Comparison of ENCODE assay signal across 8 mouse cellular contexts in the genomic region with DNA sequence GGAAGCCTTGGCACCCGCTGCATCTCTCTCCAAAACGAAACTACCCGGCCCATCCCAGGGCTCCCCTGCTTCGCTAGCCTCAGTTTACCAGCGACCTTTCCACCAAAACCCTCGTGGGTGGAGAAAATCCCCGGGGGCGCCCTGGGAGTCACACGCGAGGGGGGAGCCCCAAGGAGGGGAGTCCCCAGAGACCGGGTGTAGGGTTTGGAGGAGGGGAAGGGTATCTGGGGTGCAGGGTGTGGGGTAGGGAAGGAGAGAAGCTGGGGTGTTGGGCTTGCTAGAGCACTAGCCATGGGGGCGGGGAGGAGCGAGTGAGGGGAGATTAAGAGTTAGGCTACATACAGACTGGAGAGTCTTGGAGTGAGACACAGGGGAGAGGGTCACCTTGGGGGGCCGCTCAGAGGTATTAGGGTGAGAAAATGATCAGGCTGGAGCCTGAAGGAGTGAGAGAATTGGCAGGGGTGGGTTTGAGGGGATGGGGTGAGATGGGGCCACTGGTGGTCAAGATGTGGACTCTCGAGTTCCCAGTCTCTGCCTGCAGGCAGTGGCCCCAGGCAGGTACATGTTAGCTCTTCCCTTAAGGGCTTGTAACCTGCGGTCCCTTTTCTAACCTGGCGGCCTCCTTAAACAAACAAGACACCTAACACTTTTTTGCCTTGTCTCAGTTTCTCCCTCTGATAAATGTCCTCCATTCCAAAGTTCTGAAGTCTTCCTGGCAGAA. TPM values are rescaled to one million over a fixed set of nuclear protein-coding genes. Genes with fewer than 3 reads are reported as not detected.
DNase-seq lines count a peak whose midpoint lies in the region; ATAC-seq and TF ChIP-seq lines count a peak whose summit lies in the region.

No protein-coding gene starts in this region.

- 5% methylated on average over 17 of the region's 17 CpGs for WGBS in kidney, postnatal 0 days
- under 1% methylated on average over 17 of the region's 17 CpGs for WGBS in embryonic facial prominence, embryonic 11.5 days
- 3% methylated on average over 17 of the region's 17 CpGs for WGBS in intestine, embryonic 14.5 days
- whole genome bisulfite sequencing in midbrain, embryonic 16.5 days: 2% methylated on average over 17 of the region's 17 CpGs

- H3K36me3 ChIP-seq in kidney, postnatal 0 days (ENCODE audit: insufficient read depth, low read length): no peaks in the 10 kb centered on the region
- H3K36me3 ChIP-seq in embryonic facial prominence, embryonic 11.5 days (replicated peaks; ENCODE audit: control insufficient read depth, insufficient read depth, low read depth, low read length): no peaks in the 10 kb centered on the region
- no peaks in the 10 kb centered on the region for H3K36me3 ChIP-seq in intestine, embryonic 14.5 days (ENCODE audit: control insufficient read depth, insufficient read depth, low read length)
- H3K36me3 ChIP-seq in midbrain, embryonic 16.5 days (ENCODE audit: control insufficient read depth, insufficient read depth, low read length): no peaks in the 10 kb centered on the region

- peak overlapping the region; percentile 41; the same call in 1 of the 2 replicates for H3K9ac ChIP-seq in kidney, postnatal 0 days (ENCODE audit: low read depth, low read length)
- peak overlapping the region; percentile 27 for H3K9ac ChIP-seq in embryonic facial prominence, embryonic 11.5 days (replicated peaks; ENCODE audit: low read length)
- 0 out of 2 replicates have a peak overlapping the region, but pooled peaks have one; percentile 27 for H3K9ac ChIP-seq in intestine, embryonic 14.5 days (ENCODE audit: low read length)
- no peak overlapping the region for H3K9ac ChIP-seq in midbrain, embryonic 16.5 days (ENCODE audit: low read depth, low read length)

- peak overlapping the region; percentile 94 for H3K4me2 ChIP-seq in kidney, postnatal 0 days (ENCODE audit: low read length)
- H3K4me2 ChIP-seq in embryonic facial prominence, embryonic 11.5 days (ENCODE audit: low read depth, low read length): peak overlapping the region; percentile 35
- H3K4me2 ChIP-seq in intestine, embryonic 14.5 days (ENCODE audit: low read length): peak overlapping the region; percentile 79
- H3K4me2 ChIP-seq in midbrain, embryonic 16.5 days (ENCODE audit: low read length): peak overlapping the region; percentile 18

- no peak overlapping the region for H3K27ac ChIP-seq in kidney, postnatal 0 days
- no peak overlapping the region for H3K27ac ChIP-seq in embryonic facial prominence, embryonic 11.5 days (replicated peaks; ENCODE audit: low read depth, low read length)
- H3K27ac ChIP-seq in intestine, embryonic 14.5 days (ENCODE audit: low read depth): no peak overlapping the region
- H3K27ac ChIP-seq in midbrain, embryonic 16.5 days (ENCODE audit: low read length): no peak overlapping the region

- H3K27me3 ChIP-seq in kidney, postnatal 0 days (ENCODE audit: insufficient read depth, low read length): peaks cover 12% of the 10 kb centered on the region
- H3K27me3 ChIP-seq in embryonic facial prominence, embryonic 11.5 days (ENCODE audit: control insufficient read depth, insufficient read depth, low read length): peaks cover 44% of the 10 kb centered on the region
- H3K27me3 ChIP-seq in intestine, embryonic 14.5 days (replicated peaks; ENCODE audit: control insufficient read depth, insufficient read depth, low read length): peaks cover 39% of the 10 kb centered on the region
- peaks cover 44% of the 10 kb centered on the region for H3K27me3 ChIP-seq in midbrain, embryonic 16.5 days (ENCODE audit: control insufficient read depth, insufficient read depth, low read depth, low read length)

- ATAC-seq in kidney, postnatal 0 days (replicated peaks; ENCODE audit: low FRiP score, low read depth): no peak
- ATAC-seq in embryonic facial prominence, embryonic 11.5 days (replicated peaks; ENCODE audit: insufficient number of reproducible peaks, low FRiP score, low TSS enrichment, low read depth): no peak
- no peak for ATAC-seq in intestine, embryonic 14.5 days (replicated peaks; ENCODE audit: low FRiP score, low TSS enrichment, low read depth)
- ATAC-seq in midbrain, embryonic 16.5 days: no peak

- peaks cover 54% of the 10 kb centered on the region for H3K4me1 ChIP-seq in kidney, postnatal 0 days (replicated peaks; ENCODE audit: insufficient read depth, low read length)
- peaks cover 31% of the 10 kb centered on the region for H3K4me1 ChIP-seq in embryonic facial prominence, embryonic 11.5 days (ENCODE audit: control insufficient read depth, insufficient read depth, low read length)
- H3K4me1 ChIP-seq in intestine, embryonic 14.5 days (replicated peaks; ENCODE audit: control insufficient read depth, insufficient read depth, low read length): peaks cover 68% of the 10 kb centered on the region
- peaks cover 36% of the 10 kb centered on the region for H3K4me1 ChIP-seq in midbrain, embryonic 16.5 days (ENCODE audit: control insufficient read depth, insufficient read depth, low read length)

- no peak for DNase-seq in kidney, postnatal 0 days (ENCODE audit: low spot score)
- no peak for DNase-seq in kidney, postnatal 4 days
- no peak for DNase-seq in embryonic facial prominence, embryonic 11.5 days (ENCODE audit: low spot score)
- DNase-seq in intestine, embryonic 14.5 days (ENCODE audit: low spot score): no peak
- DNase-seq in right cerebral cortex, postnatal 14 days: no peak
- no peak for DNase-seq in right cerebral cortex, postnatal 36 days (ENCODE audit: low spot score in 2 of 2)
- no peak for DNase-seq in yolk sac, embryonic 10.5 days (ENCODE audit: low spot score)

- TF ChIP-seq CTCF in kidney, postnatal 0 days (IDR thresholded peaks at IDR 0.05; ENCODE audit: low read depth): no peak

- H3K9me3 ChIP-seq in kidney, postnatal 0 days (replicated peaks; ENCODE audit: low read length): no peaks in the 10 kb centered on the region
- no peaks in the 10 kb centered on the region for H3K9me3 ChIP-seq in embryonic facial prominence, embryonic 11.5 days (replicated peaks; ENCODE audit: control insufficient read depth, low read length)
- H3K9me3 ChIP-seq in intestine, embryonic 14.5 days (ENCODE audit: control insufficient read depth, low read length): no peaks in the 10 kb centered on the region
- H3K9me3 ChIP-seq in midbrain, embryonic 16.5 days (replicated peaks; ENCODE audit: control insufficient read depth, low read length, poor library complexity, severe bottlenecking): no peaks in the 10 kb centered on the region

- peak overlapping the region; percentile 24 for H3K4me3 ChIP-seq in kidney, postnatal 0 days (replicated peaks; ENCODE audit: low read depth, low read length)
- H3K4me3 ChIP-seq in embryonic facial prominence, embryonic 11.5 days (ENCODE audit: low read depth, low read length): peak overlapping the region; percentile 16; the same call in 1 of the 2 replicates
- H3K4me3 ChIP-seq in intestine, embryonic 14.5 days (ENCODE audit: low read depth, low read length): peak overlapping the region; percentile 64
- no peak overlapping the region for H3K4me3 ChIP-seq in midbrain, embryonic 16.5 days (ENCODE audit: low read depth, low read length)

RNA-seq across cellular contexts. Expression of a gene that starts 3.0 kb away (rescaled TPM):
- polyA plus RNA-seq in kidney, postnatal 0 days (2015; fragmentation: Nextera tagmentation; extraction: Ambion mirVana): 17.4 and 20.8 TPM in 2 replicates
- polyA plus RNA-seq in embryonic facial prominence, embryonic 11.5 days (2014; fragmentation: Nextera tagmentation; extraction: Ambion mirVana): 9.9 and 11.6 TPM in 2 replicates
- 18.2 and 21.2 TPM in 2 replicates for polyA plus RNA-seq in intestine, embryonic 14.5 days (2014; fragmentation: Nextera tagmentation; extraction: Ambion mirVana)
- polyA plus RNA-seq in midbrain, embryonic 16.5 days (2015; fragmentation: Nextera tagmentation; extraction: Ambion mirVana): 6.4 and 7.1 TPM in 2 replicates

RNA-seq across cellular contexts. Expression of a gene that starts 14.8 kb away (rescaled TPM):
- polyA plus RNA-seq in kidney, postnatal 0 days (2015; fragmentation: Nextera tagmentation; extraction: Ambion mirVana): 21.9 and 26.0 TPM in 2 replicates
- polyA plus RNA-seq in embryonic facial prominence, embryonic 11.5 days (2014; fragmentation: Nextera tagmentation; extraction: Ambion mirVana): 18.4 and 19.4 TPM in 2 replicates
- 15.5 and 18.3 TPM in 2 replicates for polyA plus RNA-seq in intestine, embryonic 14.5 days (2014; fragmentation: Nextera tagmentation; extraction: Ambion mirVana)
- polyA plus RNA-seq in midbrain, embryonic 16.5 days (2015; fragmentation: Nextera tagmentation; extraction: Ambion mirVana): 40.4 and 45.5 TPM in 2 replicates

RNA-seq across cellular contexts. Expression of a gene that starts 32.1 kb away (rescaled TPM):
- 434 and 437 TPM in 2 replicates for polyA plus RNA-seq in kidney, postnatal 0 days (2015; fragmentation: Nextera tagmentation; extraction: Ambion mirVana)
- polyA plus RNA-seq in embryonic facial prominence, embryonic 11.5 days (2014; fragmentation: Nextera tagmentation; extraction: Ambion mirVana): 266 and 347 TPM in 2 replicates
- 392 and 393 TPM in 2 replicates for polyA plus RNA-seq in intestine, embryonic 14.5 days (2014; fragmentation: Nextera tagmentation; extraction: Ambion mirVana)
- 297 and 316 TPM in 2 replicates for polyA plus RNA-seq in midbrain, embryonic 16.5 days (2015; fragmentation: Nextera tagmentation; extraction: Ambion mirVana)

Comparison
In these comparisons a context has a peak if more than half of its experiments do, and no peak if none do; other contexts are left out.
1. H3K4me2 ChIP-seq: peak in every context shown above with its lines; median percentile 94 in kidney, postnatal 0 days; 79 in intestine, embryonic 14.5 days; 35 in embryonic facial prominence, embryonic 11.5 days; 18 in midbrain, embryonic 16.5 days.